Mouse (Mus musculus): ENCODE data around the gene Nrxn1. TPM values are rescaled to one million over a fixed set of nuclear protein-coding genes. Genes with fewer than 3 reads are reported as not detected.
A peak's percentile ranks its signal among the peaks of the same experiment; 100 is the strongest.
"Not testable (repeated sequence)": the region's sequence is repeated elsewhere in the genome, so short reads cannot be mapped to it uniquely, and the experiment has no call there.

Gene Nrxn1
- polyA plus RNA-seq, 1 experiment from 2014 or later, result 40.7 TPM

GRCm38 (mm10) chr17:90252196-90252595 lies 840.7 kb downstream of the Nrxn1 start:
- Histone ChIP-seq H3K9ac (replicated peaks) (no peak overlapping the region), H3K4me3 (no peak overlapping the region), H3K4me2 (replicated peaks) (no peak overlapping the region), H3K27ac (replicated peaks) (no peak overlapping the region), H3K36me3 (no peaks in the 10 kb centered on the region), H3K27me3 (no peaks in the 10 kb centered on the region), H3K9me3 (no peaks in the 10 kb centered on the region), H3K4me1 (peaks cover 15% of the 10 kb centered on the region)
- 0 out of 2 replicates have a peak, but pooled peaks have one; percentile 25 for ATAC-seq (ENCODE audit: low FRiP score, low read depth)
- WGBS, result 64% methylated on average over 1 of the region's 1 CpGs

- ATAC-seq (ENCODE audit: low FRiP score, low read depth), result no peak; the same call in 1 of the 2 replicates
- Histone ChIP-seq H3K9ac (replicated peaks) (no peak overlapping the region), H3K4me2 (replicated peaks) (no peak overlapping the region), H3K4me3 (no peak overlapping the region), H3K9me3 (no peaks in the 10 kb centered on the region), H3K27me3 (no peaks in the 10 kb centered on the region), H3K36me3 (no peaks in the 10 kb centered on the region), H3K27ac (replicated peaks) (peak overlapping the region; percentile 42; the same call in 1 of the 2 replicates), H3K4me1 (peaks cover 12% of the 10 kb centered on the region; the same call in 1 of the 2 replicates)
- 76% methylated on average over 7 of the region's 7 CpGs for WGBS
These were observed 845.6 kb downstream of the Nrxn1 start for GRCm38 (mm10) chr17:90247071-90247849.

- WGBS, result 55% methylated on average over 2 of the region's 2 CpGs
- no peak overlapping the region for H3K9ac ChIP-seq (replicated peaks)
- H3K4me3 ChIP-seq, result no peak overlapping the region
- peaks cover 9% of the 10 kb centered on the region; the same call in 1 of the 2 replicates for H3K4me1 ChIP-seq
- H3K9me3 ChIP-seq, result no peaks in the 10 kb centered on the region
- H3K27me3 ChIP-seq, result no peaks in the 10 kb centered on the region
- no peak overlapping the region for H3K4me2 ChIP-seq (replicated peaks)
- no peaks in the 10 kb centered on the region for H3K36me3 ChIP-seq
- no peak for ATAC-seq (ENCODE audit: low FRiP score, low read depth)
- no peak overlapping the region for H3K27ac ChIP-seq (replicated peaks)
These were observed 848.5 kb downstream of the Nrxn1 start for GRCm38 (mm10) chr17:90244339-90244738.

GRCm38 (mm10) chr17:90238964-90239363 lies 853.9 kb downstream of the Nrxn1 start:
- Histone ChIP-seq H3K4me3 (no peak overlapping the region), H3K9ac (replicated peaks) (no peak overlapping the region), H3K9me3 (no peaks in the 10 kb centered on the region), H3K4me1 (no peaks in the 10 kb centered on the region), H3K36me3 (no peaks in the 10 kb centered on the region), H3K27me3 (no peaks in the 10 kb centered on the region), H3K4me2 (replicated peaks) (no peak overlapping the region), H3K27ac (replicated peaks) (no peak overlapping the region)
- WGBS, result 84% methylated on average over 3 of the region's 3 CpGs
- ATAC-seq (ENCODE audit: low FRiP score, low read depth), result no peak

- Histone ChIP-seq H3K9me3 (no peaks in the 10 kb centered on the region), H3K4me1 (no peaks in the 10 kb centered on the region), H3K4me2 (replicated peaks) (no peak overlapping the region), H3K9ac (replicated peaks) (no peak overlapping the region), H3K27me3 (no peaks in the 10 kb centered on the region), H3K4me3 (no peak overlapping the region), H3K36me3 (no peaks in the 10 kb centered on the region), H3K27ac (replicated peaks) (no peak overlapping the region)
- ATAC-seq (ENCODE audit: low FRiP score, low read depth), result no peak
- 88% methylated on average over 2 of the region's 2 CpGs for WGBS
These were observed 854.4 kb downstream of the Nrxn1 start for GRCm38 (mm10) chr17:90238517-90238916.

- H3K4me3 ChIP-seq; H3K9me3 ChIP-seq; H3K27ac ChIP-seq (replicated peaks); H3K27me3 ChIP-seq; H3K4me1 ChIP-seq; ATAC-seq (ENCODE audit: low FRiP score, low read depth); H3K4me2 ChIP-seq (replicated peaks); H3K36me3 ChIP-seq; H3K9ac ChIP-seq (replicated peaks): not testable (repeated sequence)
- 77% methylated on average over 1 of the region's 1 CpGs for WGBS
These were observed 857.2 kb downstream of the Nrxn1 start for GRCm38 (mm10) chr17:90235674-90236073.

GRCm38 (mm10) chr17:90234806-90235205 lies 858.1 kb downstream of the Nrxn1 start:
- Histone ChIP-seq H3K9me3 (no peaks in the 10 kb centered on the region), H3K9ac (replicated peaks) (no peak overlapping the region), H3K36me3 (no peaks in the 10 kb centered on the region), H3K27ac (replicated peaks) (no peak overlapping the region), H3K4me1 (no peaks in the 10 kb centered on the region), H3K4me3 (no peak overlapping the region), H3K4me2 (replicated peaks) (no peak overlapping the region), H3K27me3 (no peaks in the 10 kb centered on the region)
- ATAC-seq (ENCODE audit: low FRiP score, low read depth), result no peak
- 71% methylated on average over 2 of the region's 2 CpGs for WGBS

- H3K27me3 ChIP-seq, result no peaks in the 10 kb centered on the region
- H3K9ac ChIP-seq (replicated peaks), result no peak overlapping the region
- no peaks in the 10 kb centered on the region for H3K36me3 ChIP-seq
- peaks cover 5% of the 10 kb centered on the region; the same call in 1 of the 2 replicates for H3K4me1 ChIP-seq
- no peak overlapping the region for H3K4me2 ChIP-seq (replicated peaks)
- no peak overlapping the region for H3K4me3 ChIP-seq
- H3K27ac ChIP-seq (replicated peaks), result no peak overlapping the region
- no peaks in the 10 kb centered on the region for H3K9me3 ChIP-seq
- peak; percentile 39 for ATAC-seq (ENCODE audit: low FRiP score, low read depth)
These were observed 884.3 kb downstream of the Nrxn1 start for GRCm38 (mm10) chr17:90208547-90208946.

GRCm38 (mm10) chr17:90207617-90208016 lies 885.3 kb downstream of the Nrxn1 start:
- 34% methylated on average over 5 of the region's 5 CpGs for WGBS
- Histone ChIP-seq H3K4me1 (peaks cover 5% of the 10 kb centered on the region; the same call in 1 of the 2 replicates), H3K27me3 (no peaks in the 10 kb centered on the region), H3K27ac (replicated peaks) (no peak overlapping the region), H3K4me2 (replicated peaks) (no peak overlapping the region), H3K9me3 (no peaks in the 10 kb centered on the region), H3K36me3 (no peaks in the 10 kb centered on the region), H3K4me3 (no peak overlapping the region), H3K9ac (replicated peaks) (no peak overlapping the region)
- ATAC-seq (ENCODE audit: low FRiP score, low read depth), result peak; percentile 77

GRCm38 (mm10) chr17:90203993-90204392 lies 888.9 kb downstream of the Nrxn1 start:
- no peak overlapping the region for H3K4me2 ChIP-seq (replicated peaks)
- no peaks in the 10 kb centered on the region for H3K27me3 ChIP-seq
- H3K36me3 ChIP-seq, result no peaks in the 10 kb centered on the region
- H3K9me3 ChIP-seq, result no peaks in the 10 kb centered on the region
- no peak for ATAC-seq (ENCODE audit: low FRiP score, low read depth)
- no peak overlapping the region for H3K4me3 ChIP-seq
- no peak overlapping the region for H3K27ac ChIP-seq (replicated peaks)
- H3K9ac ChIP-seq (replicated peaks), result no peak overlapping the region
- peaks cover 5% of the 10 kb centered on the region; the same call in 1 of the 2 replicates for H3K4me1 ChIP-seq

- Histone ChIP-seq H3K4me2 (replicated peaks) (no peak overlapping the region), H3K4me3 (no peak overlapping the region), H3K36me3 (no peaks in the 10 kb centered on the region), H3K27me3 (no peaks in the 10 kb centered on the region), H3K4me1 (no peaks in the 10 kb centered on the region), H3K27ac (replicated peaks) (no peak overlapping the region), H3K9ac (replicated peaks) (no peak overlapping the region), H3K9me3 (no peaks in the 10 kb centered on the region)
- no peak for ATAC-seq (ENCODE audit: low FRiP score, low read depth)
- 84% methylated on average over 2 of the region's 2 CpGs for WGBS
These were observed 890.1 kb downstream of the Nrxn1 start for GRCm38 (mm10) chr17:90202785-90203184.

- Histone ChIP-seq H3K4me3 (no peak overlapping the region), H3K4me2 (replicated peaks) (no peak overlapping the region), H3K36me3 (no peaks in the 10 kb centered on the region), H3K4me1 (peaks cover 3% of the 10 kb centered on the region; the same call in 1 of the 2 replicates), H3K27ac (replicated peaks) (no peak overlapping the region), H3K9ac (replicated peaks) (no peak overlapping the region), H3K27me3 (no peaks in the 10 kb centered on the region), H3K9me3 (no peaks in the 10 kb centered on the region)
- 0 out of 2 replicates have a peak, but pooled peaks have one; percentile 69 for ATAC-seq (ENCODE audit: low FRiP score, low read depth)
- WGBS, result 0% methylated on average over 1 of the region's 1 CpGs
These were observed 896.1 kb downstream of the Nrxn1 start for GRCm38 (mm10) chr17:90196772-90197171.

Data from midbrain, embryonic 12.5 days (tissue).